Mouse (Mus musculus) CD4-positive helper T cell, adult 2 months (primary cell): ENCODE results near the gene Gusb.

Experiments used
- DNase-seq: peaks from one replicate; pipeline ENCODE4 v3.0.0-alpha.2; 2012; ENCODE audit warnings: low read depth, missing footprints, low spot score

The Gusb gene

DNA sequence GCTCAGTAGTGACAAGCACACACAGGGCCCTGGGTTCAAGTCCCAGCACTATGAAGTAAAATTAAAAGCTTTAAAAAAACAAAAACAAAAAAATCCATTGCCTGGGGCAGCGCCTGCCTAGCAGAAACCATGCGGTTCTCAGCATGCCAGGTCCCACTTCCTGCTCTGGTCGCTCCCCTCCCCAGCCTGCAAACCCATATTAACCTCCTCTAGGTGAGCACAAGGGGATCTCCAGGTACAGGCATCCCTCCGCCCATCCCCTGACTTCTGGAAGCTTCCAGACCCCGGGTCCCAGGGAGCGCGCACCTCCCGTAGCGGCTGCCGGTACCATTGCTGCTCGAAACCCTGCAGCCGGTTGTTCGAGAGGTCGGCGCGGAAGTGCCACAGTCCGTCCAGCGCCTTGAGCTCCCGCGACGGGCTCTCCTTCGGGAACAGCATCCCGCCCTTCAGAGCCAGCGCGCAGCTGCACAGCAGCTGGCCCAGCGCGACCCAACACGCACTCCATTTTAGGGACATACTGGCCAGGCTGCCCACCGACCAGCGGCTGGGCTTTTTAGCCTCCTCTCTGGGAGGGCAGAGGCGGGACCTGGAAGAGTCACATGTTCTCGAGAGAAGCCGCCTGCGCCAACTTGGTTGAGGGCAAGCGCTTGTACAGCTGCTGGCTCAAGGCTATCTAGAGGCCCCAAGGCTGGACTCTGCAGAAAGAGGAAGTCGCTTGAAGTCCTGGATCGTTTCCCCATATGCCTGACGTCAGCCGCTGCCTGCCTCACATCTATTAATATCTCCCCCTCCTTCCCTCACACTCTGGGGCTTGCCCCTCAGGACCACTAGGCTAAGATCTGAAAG, at the start of gene Gusb:
TSS of gene Gusb (minus strand) at position 749 of the 846 bp plus-strand sequence.
- DNase-seq: peak; percentile 67

DNA sequence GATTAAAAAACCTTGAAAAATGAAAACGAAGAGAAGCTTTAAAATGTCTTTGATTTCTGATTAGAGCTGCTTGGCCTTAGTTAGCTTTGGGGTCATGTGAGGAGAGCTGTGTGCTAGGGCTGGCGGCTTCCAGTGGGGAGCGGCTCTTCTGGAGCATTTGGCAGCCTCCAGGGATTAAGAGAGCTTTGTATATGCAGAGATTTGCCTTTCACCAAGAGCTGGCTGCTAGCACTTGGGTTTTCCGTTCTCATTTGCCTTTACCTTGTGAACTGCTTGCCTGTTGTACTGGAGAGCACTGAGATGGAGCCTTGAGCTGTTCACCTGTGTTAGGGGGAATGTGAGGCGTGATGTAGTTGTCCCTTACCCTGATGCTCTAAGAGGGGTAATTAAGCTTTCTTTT, 49.7 kb upstream of the Gusb start:
- DNase-seq: no peak

DNA sequence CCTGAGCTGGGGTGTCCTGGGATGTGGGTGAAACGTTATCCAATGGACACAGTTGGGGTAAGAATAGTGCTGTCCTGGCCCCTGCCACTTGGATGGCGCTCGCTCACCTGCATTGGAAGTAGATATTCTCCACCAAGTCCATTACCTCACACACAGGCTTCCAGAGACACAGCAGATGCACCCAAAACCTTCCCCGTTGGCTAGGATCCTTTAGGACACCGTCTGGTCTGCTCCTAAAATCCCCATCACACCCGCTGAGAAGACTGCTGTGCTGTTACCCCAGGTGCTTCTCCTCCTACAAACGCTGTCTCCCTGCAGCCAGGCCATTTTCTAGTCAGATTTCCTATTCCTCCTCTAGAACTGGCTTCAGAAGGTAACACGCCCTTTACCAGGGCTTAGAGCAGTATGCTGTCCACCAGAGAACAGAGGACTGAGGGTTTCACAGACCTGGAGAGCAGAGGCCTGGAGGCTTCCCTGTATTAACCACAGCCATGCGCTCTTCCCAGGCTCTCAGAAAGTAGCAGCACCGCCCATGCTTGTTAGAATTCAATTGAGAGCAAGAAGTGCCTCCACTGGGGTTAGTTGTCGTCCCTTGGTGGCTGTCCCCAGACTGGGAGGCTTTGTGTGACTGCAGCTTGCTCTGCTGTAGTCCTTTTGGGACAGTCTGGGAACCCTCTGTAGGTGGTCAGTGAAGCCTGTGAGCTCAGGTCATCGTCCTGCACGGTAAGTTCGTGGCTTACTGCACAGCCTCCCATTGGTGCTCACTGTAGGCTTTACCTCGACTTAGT, 48.4 kb upstream of the Gusb start:
- no peak for DNase-seq

DNA sequence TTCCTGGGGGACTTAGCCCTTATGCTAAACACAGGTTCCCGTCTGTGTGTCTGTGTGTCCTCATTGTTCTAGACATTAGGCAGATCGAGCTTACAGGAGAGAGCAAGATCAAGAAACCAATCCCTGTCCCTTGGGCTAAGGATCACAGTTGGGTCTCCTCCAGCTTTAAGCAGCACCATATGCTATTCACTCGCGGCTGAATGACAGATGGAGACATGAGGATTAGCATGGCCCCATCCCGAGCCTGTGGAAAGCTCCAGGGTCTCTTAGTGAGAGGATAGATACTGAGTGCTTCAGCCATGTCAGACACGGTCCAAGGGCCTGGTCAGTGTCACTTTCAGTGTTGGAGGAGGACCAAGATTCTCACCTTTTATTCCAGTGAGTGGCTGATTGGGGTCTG, 47.6 kb upstream of the Gusb start:
- no peak for DNase-seq

DNA sequence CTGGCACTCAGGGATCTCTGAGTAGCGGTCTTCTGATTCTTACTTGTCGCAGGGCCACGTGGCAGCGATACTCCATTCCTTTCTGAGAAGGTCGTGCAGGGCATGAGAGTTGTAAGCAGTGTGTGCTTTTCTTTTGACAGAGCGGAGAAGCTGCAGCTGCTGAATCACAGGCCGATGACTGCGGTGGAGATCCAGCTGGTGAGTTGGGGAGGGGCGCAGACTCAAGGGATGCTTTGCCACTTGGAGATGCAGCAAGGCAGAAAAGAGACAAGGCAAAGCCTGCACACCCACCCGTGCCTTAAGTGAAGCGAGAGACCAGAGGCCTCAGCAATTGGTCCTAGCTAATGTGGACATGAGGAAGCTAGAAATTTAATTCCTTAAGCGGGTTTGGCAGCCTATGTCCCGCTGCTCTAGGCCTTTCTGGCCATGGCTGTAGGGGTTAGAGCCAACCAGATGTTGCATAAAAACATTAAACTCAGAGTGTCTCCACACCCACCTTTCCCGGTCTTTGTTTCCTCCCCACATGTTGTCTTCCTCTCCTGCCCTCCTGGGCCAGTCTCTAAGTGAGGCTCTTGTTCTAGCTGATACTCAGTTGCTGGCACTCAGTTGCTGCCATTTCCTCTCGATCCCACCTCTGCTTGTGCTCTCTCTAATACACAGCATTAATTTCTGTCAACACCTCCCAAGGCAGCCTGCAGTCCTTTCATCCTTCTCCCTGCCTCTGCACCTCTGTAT, 46.1 kb upstream of the Gusb start:
- no peak for DNase-seq

DNA sequence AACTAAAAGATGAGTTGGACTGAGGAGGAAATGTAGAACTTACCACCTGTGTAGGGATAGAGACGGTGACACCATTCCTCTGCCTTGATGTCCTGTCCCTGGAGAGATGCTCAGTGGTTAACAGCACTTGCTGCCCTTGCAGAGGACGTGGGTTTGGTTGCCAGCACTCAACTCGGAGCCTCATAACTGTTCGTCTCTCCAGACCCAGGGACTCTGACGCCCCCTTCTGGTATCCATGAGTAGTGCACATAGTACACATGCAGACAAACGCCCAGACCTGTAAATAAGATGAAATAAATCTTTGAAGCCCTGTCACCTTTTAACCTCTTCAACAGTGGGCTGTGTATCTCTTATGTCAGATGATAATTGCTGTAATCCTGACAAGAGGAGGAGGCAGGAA, 44.2 kb upstream of the Gusb start:
- DNase-seq: no peak

DNA sequence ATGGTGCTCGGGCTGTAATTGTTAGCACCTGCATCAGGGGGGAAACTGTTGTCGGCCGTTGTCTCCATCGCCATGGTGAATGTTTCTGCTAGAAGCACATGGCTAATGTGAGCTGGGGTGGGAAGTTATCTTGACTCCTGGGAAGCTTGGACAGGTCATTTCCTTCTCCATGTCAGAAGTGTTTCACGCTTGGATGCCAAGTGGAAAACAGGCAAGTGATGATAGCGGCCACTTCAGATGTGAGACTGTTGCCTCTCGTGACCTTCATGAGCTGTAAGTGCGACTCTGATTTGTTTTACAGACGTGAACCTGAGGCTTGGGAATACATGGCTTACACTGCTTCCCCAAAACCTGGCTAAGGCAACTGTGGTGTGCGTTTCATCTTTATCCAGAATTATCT, 43.7 kb upstream of the Gusb start:
- DNase-seq: no peak

DNA sequence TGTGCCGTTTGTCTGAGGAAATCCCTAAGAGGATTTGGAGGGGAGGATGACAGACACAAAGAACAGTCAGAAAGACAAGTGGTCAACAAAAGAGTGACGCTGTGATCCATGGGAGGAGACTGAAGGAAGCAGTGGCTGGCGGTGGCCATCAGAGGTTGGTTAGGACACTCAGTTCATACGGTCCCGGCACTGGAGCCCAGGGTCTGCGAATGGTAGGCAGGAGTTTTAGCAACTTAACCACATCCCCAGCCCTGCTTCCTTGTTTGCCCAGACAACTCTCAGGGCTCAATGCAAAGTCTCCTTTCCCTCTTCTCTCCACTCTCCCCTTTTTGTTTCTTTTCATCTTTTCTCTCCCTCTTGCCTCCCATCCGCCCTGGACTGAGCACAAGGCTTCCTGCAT, 43.3 kb upstream of the Gusb start:
- no peak for DNase-seq

DNA sequence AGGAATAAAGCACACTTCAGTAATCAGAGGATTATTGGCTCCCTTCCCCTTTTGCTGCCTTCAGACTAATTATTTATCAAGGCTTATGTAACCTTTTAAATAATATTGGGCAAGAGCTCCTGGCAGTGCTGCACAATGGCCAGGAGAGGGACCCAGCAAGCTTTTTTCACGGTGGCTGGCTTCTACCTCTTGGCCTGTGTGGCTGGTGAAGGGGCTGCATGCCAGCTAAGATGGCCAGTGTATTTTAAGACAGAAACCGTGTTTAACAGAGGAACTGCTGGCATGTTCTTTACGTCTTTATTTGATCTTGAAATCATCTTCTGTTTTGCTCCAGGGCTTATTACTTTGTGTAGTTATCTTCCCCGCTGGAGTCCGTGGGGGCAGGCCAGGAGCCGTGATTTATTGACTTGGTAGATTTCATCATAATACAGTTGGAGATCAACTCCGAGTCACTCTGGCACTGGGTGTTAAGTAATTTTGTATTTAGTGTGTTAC, 41.4 kb upstream of the Gusb start:
- DNase-seq: no peak

DNA sequence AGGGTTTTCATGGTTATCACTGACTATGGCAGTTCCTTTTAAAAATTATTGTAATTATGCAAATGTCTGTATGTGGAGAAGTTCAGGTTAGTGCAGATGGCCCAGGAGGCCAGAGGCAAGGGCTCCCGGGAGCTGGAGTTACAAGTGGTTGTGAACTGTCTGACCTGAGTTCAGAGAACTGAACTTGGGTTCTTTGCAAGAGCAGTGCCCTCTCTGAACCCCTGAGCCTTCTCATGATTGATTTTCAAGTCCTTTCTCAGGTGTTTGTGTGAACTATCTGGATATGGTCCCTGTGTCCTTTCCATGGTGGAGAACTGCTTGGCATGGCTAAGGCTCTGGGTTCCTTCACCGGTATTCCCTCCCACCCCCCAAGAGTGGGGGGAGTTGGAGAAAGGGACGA, 40.9 kb upstream of the Gusb start:
- DNase-seq: no peak

DNA sequence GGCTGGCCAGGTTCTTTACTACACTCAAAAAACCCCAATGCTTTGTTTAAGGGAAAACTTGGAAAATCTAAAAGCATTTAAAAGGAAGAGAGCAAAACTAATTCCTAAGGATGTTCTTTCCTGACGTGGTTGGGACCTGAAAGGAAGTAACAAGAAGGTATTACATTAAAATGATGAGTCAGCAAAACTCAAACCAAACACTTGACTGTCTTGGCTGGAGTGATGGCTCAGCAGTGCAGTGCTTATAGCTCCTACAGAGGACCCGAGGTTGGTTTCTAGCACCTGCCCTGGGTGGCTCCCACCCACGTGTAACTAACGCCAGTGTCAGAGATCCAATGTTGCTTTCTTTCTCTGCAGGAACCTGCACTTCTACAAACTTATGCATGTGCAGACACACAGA, 38.4 kb upstream of the Gusb start:
- DNase-seq: no peak

DNA sequence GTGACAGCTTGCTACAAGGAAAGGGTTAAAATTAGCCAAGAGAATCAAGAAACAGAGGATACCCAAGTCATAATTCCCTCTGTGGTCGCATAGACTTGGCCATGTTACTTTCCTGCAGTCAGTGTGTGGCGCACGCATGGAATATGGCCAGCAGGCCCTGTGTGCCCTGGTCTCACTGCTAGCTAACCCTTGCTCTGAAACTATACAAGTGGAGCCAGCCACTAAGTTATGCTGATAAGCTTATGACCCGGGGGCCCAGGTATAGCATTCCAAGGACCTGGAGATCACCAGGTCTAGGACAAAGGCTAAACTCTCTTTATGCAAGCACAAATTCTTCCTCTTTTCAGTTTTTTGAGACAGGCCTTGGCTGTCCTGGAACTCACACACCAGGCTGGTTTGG, 37.9 kb upstream of the Gusb start:
- DNase-seq: no peak

DNA sequence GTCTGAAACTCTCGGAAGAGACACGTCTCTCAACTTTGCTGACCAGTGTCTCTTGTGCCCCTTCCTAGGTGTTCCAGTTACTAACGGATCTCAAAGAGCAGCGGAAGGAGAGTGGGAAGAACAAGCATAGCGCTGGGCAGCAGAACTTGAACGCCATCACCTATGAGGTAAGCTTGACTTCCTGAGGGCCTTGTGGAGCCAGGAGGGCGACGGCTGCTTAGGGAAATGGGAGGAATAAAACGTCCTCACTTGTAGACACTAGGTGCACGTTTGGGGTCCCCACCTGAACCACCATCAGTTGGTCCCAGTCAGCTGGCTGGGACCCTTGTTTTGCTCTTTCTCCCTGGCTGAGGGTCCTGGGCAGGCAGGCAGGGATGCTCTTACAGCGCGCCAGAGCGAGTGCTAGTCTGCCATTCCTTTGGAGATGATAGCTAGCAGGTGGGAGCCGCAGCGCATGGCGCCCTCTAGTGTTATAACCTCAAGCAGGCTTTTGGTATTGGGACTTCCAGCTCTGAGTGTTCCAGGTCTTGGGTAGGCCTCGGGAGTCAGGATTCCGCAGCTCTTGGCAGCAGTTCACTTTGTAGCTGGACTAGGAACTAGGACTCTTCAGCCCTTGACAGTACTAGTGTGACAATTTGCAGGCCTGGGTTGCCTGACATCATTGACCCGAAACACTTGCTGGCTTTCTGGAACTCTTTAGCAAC, 35.1 kb upstream of the Gusb start:
- peak; percentile 54 for DNase-seq

DNA sequence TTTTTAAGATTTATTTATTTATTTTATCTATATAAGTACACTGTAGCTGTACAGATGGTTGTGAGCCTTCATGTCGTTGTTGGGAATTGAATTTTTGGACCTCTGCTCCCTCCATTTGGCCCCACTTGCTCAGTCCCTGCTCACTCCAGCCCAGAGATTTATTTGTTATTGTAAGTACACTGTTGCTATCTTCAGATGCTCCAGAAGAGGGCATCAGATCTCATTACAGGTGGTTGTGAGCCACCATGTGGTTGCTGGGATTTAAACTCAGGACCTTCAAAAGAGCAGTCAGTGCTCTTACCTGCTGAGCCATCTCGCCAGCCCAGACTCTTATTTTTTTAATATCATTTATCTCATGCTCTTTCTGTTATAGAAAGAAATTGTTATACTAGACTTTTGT, 33.5 kb upstream of the Gusb start:
- DNase-seq: peak; percentile 55

DNA sequence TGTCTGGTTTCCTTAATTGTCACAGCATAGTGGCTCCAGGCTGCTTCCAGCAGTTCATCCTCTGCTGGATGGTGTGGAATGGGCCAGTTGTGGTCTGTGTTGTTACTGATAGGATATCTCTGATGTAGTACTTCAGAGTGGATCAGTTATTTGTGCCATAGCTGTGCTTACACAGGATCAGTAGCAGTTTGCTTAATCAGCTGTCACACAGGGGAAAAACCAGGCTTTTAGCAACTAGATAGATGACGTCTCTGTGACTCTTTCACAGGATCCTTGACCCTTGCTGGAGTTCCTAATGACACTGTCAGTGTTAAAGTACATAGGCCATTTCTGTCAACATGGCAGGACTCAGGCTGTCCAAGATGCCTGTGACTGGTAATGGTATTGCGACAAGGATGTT, 31.0 kb upstream of the Gusb start:
- no peak for DNase-seq

DNA sequence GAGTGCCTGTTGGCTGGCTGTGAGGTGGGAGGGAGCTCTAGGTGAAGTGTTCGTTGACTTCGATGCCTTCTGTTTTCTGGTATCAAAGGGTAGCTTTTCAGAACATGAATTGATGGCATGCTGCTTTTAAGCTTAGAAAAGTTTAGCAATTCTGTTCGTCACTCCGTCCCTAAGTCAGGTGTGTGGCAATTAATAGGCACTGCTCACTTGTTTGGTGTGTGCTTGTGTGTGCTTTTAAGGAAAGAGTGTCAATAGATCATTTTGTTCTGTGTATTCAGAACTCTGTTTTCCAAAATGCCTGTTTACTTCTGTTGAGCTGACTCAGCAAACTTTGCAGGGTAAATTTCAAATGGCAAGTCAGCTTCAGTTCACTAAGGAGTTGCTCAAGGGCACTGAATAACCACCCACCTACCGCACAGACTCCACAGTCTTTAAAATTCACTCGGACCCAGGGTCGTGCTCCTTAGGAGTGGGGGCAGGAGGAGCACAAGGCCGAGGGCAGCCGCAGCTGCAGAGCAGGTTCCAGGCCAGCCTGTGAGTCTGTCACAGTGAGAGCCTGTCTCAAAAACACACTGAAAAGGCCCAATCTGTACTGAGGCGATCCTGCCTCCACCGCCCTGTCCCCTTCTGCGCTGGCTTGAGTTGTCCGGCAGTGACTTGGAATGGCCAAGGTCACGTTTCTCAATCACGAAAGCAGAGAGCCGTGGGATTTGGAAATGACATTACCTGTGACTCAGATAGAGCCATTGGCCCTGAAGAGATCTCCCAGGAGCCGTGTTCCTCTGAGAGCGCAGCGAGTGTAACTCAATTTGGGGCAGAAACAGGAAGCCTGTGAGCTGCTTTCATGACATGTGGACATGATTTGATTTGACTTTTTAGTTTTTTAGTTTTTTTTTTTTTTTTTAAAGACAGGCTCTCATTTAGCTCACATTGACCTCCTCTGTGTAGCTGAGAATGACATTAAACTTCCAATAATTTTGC, 28.9 kb upstream of the Gusb start:
- DNase-seq: no peak

DNA sequence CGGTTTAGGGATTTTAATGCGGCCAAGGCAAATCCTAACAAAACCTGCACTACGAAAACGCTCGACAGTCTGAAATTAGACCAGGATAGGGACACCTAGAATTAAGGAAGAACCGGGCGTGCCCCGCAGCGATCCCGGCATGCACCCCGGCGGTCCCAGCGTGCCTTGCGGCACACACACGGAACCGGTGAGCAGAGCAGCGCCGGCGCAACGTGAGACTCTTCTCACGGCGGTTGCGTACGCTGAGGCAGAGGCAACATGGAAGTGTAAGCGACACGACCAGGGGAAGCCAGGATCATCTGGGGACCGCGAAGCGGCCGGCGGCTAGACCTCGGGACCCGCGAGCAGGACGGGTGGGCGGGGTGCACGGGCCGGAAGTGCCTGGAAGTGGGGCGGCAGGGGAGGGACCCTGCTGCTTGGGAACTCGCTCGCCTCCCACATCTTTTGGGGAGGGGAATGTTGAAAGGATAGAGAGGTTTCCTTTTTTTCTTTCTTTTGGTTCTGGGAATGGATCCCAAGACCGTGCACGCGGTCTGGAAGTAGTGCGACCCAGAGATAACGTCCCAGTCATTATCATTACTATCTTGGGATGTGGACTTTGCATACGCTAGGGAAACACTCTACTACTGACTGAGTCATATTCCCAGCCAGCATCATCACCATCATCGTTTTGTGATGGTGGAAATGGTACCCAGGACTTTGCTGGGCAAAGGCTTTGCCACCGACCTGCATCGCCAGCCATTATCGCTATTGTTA, 26.5 kb upstream of the Gusb start, which contains the start of the genes Asl and Crcp:
TSS of gene Asl (minus strand) at position 106 of the 756 bp plus-strand sequence.
TSS of gene Crcp (plus strand) at position 149 of the 756 bp plus-strand sequence.
- peak; percentile 84 for DNase-seq

DNA sequence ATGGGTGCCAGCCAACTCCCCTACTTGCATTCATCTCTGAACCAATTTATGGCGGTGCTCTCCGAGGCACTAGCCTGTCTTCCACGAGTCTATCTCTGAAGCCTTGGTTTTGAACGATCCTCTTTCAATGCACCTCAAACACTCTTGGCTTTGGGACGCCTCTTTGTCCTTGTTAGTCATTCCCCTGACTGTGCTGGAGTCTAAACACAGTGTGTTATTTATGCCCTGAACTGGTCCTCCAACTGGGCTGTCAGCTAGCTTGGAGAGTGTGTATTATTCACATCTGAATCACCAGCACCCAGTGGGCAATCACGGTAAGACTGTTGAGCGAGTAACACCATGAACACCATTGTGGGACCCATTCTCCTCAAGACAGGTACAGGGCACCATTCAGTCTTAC, 24.8 kb upstream of the Gusb start:
- no peak for DNase-seq

DNA sequence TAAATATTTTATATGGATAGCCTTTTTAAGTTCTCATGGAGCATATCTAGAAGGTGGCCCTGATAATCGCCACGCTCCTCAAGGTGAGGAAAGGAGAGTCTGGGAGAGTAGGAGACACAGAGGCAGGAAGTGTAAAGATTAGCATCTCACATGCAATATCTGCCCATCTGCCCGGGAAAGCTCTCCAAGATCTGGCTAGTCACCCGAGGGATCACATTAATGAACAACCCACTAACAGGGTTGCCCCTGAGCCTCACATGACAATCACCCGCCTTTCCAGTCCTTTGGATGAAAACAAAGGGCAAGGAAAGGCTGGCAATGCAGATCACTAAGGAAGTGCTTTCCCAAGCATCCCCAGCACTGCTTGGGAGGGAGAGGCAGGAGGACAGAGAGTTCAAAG, 24.3 kb upstream of the Gusb start:
- DNase-seq: no peak
